Mouse (Mus musculus): Measurements from ENCODE around the gene Olfr319.
"Not testable (repeated sequence)": the region's sequence is repeated elsewhere in the genome, so short reads cannot be mapped to it uniquely, and the experiment has no call there.

The Olfr319 gene

GRCm38 (mm10) chr11:58698862-58699261, at the start of gene Olfr319:
Olfr319 (plus strand) TSS chr11:58699162.
- DNase-seq: no peak

- DNase-seq: no peak
Measured at GRCm38 (mm10) chr11:58655151-58655550, 43.8 kb upstream of the Olfr319 start.

GRCm38 (mm10) chr11:58658596-58658995, 40.4 kb upstream of the Olfr319 start, which contains the start of gene Olfr322:
Olfr322 (plus strand) TSS chr11:58658782.
- DNase-seq: no peak

GRCm38 (mm10) chr11:58669252-58669651, 29.7 kb upstream of the Olfr319 start:
- no peak for DNase-seq

- no peak for DNase-seq
Measured at GRCm38 (mm10) chr11:58671825-58672224, 27.1 kb upstream of the Olfr319 start.

GRCm38 (mm10) chr11:58680799-58681198, 18.2 kb upstream of the Olfr319 start, which contains the start of gene Olfr320:
Olfr320 (plus strand) TSS chr11:58681099.
- no peak for DNase-seq

- DNase-seq: no peak
Measured at GRCm38 (mm10) chr11:58709086-58709485, 10.1 kb downstream of the Olfr319 start.

GRCm38 (mm10) chr11:58717723-58718122, 18.8 kb downstream of the Olfr319 start:
- DNase-seq: not testable (repeated sequence)

- DNase-seq: no peak
Measured at GRCm38 (mm10) chr11:58719701-58720100, 20.7 kb downstream of the Olfr319 start.

- no peak for DNase-seq
Measured at GRCm38 (mm10) chr11:58723914-58724313, 25.0 kb downstream of the Olfr319 start, which contains the start of gene Olfr318. Olfr318 (minus strand) TSS chr11:58724014.

GRCm38 (mm10) chr11:58727896-58728650, 29.1 kb downstream of the Olfr319 start:
- not testable (repeated sequence) for DNase-seq

GRCm38 (mm10) chr11:58733372-58733771, 34.4 kb downstream of the Olfr319 start:
- no peak for DNase-seq

GRCm38 (mm10) chr11:58738792-58739262, 39.9 kb downstream of the Olfr319 start, which contains the start of gene Olfr317:
Olfr317 (minus strand) TSS chr11:58739212.
- no peak for DNase-seq

GRCm38 (mm10) chr11:58751096-58751495, 52.1 kb downstream of the Olfr319 start:
- not testable (repeated sequence) for DNase-seq

- DNase-seq: no peak
Measured at GRCm38 (mm10) chr11:58752434-58752833, 53.5 kb downstream of the Olfr319 start, which contains the start of gene Olfr316. Olfr316 (plus strand) TSS chr11:58752734.

Data from thymus, postnatal 14 days (tissue).